Mouse (Mus musculus) heart, embryonic 10.5 days (tissue): ENCODE results near the gene Kcnk7. TPM values are rescaled to one million over a fixed set of nuclear protein-coding genes. Genes with fewer than 3 reads are reported as not detected.

ENCODE experiments used
- DNase-seq: peaks from one replicate; pipeline ENCODE4 v3.0.0-alpha.2; 2017; ENCODE audit warnings: low spot score
- H3K27ac ChIP-seq: fragments of 300-500 bp; sonication (generic); 2 replicates; pipeline ENCODE4 v1.5.1; 2016; ENCODE audit warnings: mild to moderate bottlenecking
- H3K27me3 ChIP-seq: fragments of 300-500 bp; sonication (generic); 2 replicates; pipeline ENCODE4 v1.6.1; 2016; ENCODE audit warnings: mild to moderate bottlenecking; ENCODE audit not compliant: poor library complexity, insufficient read depth, severe bottlenecking
- H3K36me3 ChIP-seq: fragments of 300-500 bp; sonication (generic); 2 replicates; pipeline ENCODE4 v1.6.1; 2016; ENCODE audit warnings: mild to moderate bottlenecking, moderate library complexity
- H3K4me1 ChIP-seq: fragments of 300-500 bp; sonication (generic); 2 replicates; pipeline ENCODE4 v1.6.1; 2016; ENCODE audit warnings: mild to moderate bottlenecking
- H3K4me3 ChIP-seq: fragments of 300-500 bp; sonication (generic); 2 replicates; pipeline ENCODE4 v1.5.1; 2016; ENCODE audit warnings: mild to moderate bottlenecking, moderate library complexity
- H3K9me3 ChIP-seq: fragments of 300-500 bp; sonication (generic); 2 replicates; pipeline ENCODE4 v1.6.1; 2016; ENCODE audit warnings: mild to moderate bottlenecking, moderate library complexity
- WGBS: fragments of 180-500 bp; shearing (Covaris S2); methylation state at CpG from one replicate; pipeline ENCODE4 v1.1.7; 2016; 5-methylcytosine and 5-hydroxymethylcytosine counted together
- polyA plus RNA-seq: library from polyadenylated mRNA; unstranded; fragments of >200 nt; fragmentation: Nextera tagmentation; extraction: Ambion mirVana; gene quantifications from 2 replicates; pipeline ENCODE4 v1.2.1, GENCODE M21; 2016

The Kcnk7 gene
- polyA plus RNA-seq = 0.15 TPM in 1 of 2 replicates, not detected in the other

DNA sequence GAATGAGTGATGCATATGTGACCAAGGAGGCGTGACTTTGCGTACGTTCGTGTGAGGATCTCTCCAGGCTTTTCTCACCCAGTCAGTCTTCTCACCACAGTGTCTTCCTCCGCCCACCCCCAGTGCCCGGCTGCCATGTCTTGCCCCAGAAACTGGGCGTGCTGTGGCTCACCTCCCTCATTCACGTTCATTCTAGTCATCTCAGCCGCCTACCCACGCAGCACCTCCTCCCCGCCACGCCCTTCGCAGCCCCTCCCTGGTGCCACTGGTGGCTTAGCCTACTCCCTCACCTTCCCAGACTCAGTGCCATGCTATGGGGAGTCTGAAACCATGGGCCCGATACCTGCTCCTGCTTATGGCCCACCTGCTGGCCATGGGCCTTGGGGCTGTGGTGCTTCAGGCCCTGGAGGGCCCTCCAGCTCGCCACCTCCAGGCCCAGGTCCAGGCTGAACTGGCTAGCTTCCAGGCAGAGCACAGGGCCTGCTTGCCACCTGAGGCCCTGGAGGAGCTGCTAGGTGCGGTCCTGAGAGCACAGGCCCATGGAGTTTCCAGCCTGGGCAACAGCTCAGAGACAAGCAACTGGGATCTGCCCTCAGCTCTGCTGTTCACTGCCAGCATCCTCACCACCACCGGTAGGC, at the start of gene Kcnk7:
Gene Kcnk7, plus strand, starts transcription at position 205 of the 638 bp plus-strand sequence.
- Histone ChIP-seq H3K27me3 (no peaks in the 10 kb centered on the region), H3K4me1 (peaks cover 20% of the 10 kb centered on the region), H3K9me3 (no peaks in the 10 kb centered on the region), H3K4me3 (no peak within 1 kb of the TSS), H3K36me3 (peaks cover 75% of the 10 kb centered on the region), H3K27ac (peak within 1 kb of the TSS; percentile 33; the same call in 1 of the 2 replicates)
- 70% methylated on average over 17 of the region's 17 CpGs for WGBS
- DNase-seq = no peak

DNA sequence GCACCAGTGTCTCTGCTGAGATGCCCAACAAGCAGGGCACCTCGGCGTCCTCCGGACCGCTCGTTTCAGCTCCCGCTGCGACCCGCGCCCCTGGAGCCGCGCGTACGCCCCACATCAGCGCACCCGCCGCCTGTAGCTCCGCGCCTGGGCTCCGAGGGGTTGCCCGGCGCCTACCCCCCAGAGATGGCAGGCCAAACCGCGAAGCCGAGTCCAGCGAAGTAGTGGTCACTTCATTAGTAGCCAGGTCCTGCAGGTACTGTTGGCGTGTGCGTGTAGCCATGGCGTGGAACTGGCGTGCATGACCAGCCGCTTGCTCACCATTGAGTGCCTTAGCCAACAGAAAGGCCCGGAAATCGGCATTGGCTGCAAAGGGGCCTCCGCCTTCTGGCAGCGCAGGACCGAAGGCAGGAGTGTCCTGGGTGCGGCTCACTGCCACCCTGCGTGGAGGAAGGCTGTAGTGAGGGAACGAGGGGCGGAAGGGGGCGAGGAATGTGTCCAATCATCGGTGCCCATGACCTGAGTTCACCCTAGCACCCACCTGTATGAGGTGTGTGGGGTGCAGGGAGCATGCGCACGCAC, 49.4 kb upstream of the Kcnk7 start:
- H3K36me3 ChIP-seq = peaks cover 86% of the 10 kb centered on the region
- 17% methylated on average over 43 of the region's 43 CpGs for WGBS
- peaks cover 22% of the 10 kb centered on the region for H3K4me1 ChIP-seq
- H3K27me3 ChIP-seq = peaks cover 49% of the 10 kb centered on the region
- DNase-seq = no peak
- peak overlapping the region; percentile 69 for H3K27ac ChIP-seq
- H3K4me3 ChIP-seq = peak overlapping the region; percentile 56
- H3K9me3 ChIP-seq = no peaks in the 10 kb centered on the region

GRCm38 (mm10) chr19:5660942-5661751, 43.0 kb upstream of the Kcnk7 start:
- Histone ChIP-seq H3K9me3 (no peaks in the 10 kb centered on the region), H3K27ac (peak overlapping the region; percentile 62), H3K27me3 (peaks cover 14% of the 10 kb centered on the region), H3K36me3 (peaks cover 60% of the 10 kb centered on the region), H3K4me1 (peaks cover 53% of the 10 kb centered on the region), H3K4me3 (peak overlapping the region; percentile 39)
- WGBS = 67% methylated on average over 16 of the region's 16 CpGs
- DNase-seq = no peak

- peaks cover 56% of the 10 kb centered on the region for H3K4me1 ChIP-seq
- no peaks in the 10 kb centered on the region for H3K9me3 ChIP-seq
- H3K4me3 ChIP-seq = peak overlapping the region; percentile 60
- DNase-seq = no peak
- 72% methylated on average over 8 of the region's 8 CpGs for WGBS
- H3K27ac ChIP-seq = peak overlapping the region; percentile 82
- peaks cover 5% of the 10 kb centered on the region for H3K27me3 ChIP-seq
- H3K36me3 ChIP-seq = peaks cover 62% of the 10 kb centered on the region
These were observed 41.9 kb upstream of the Kcnk7 start for GRCm38 (mm10) chr19:5662310-5662709.

GRCm38 (mm10) chr19:5662981-5663913, 40.9 kb upstream of the Kcnk7 start, which contains the start of gene Sipa1:
Sipa1 (minus strand) TSS chr19:5663707.
- WGBS = 2% methylated on average over 32 of the region's 32 CpGs
- peaks cover 63% of the 10 kb centered on the region for H3K36me3 ChIP-seq
- peaks cover 57% of the 10 kb centered on the region for H3K4me1 ChIP-seq
- H3K27me3 ChIP-seq = peaks cover 5% of the 10 kb centered on the region
- DNase-seq = peak; percentile 96
- peak within 1 kb of the TSS; percentile 60 for H3K4me3 ChIP-seq
- no peaks in the 10 kb centered on the region for H3K9me3 ChIP-seq
- H3K27ac ChIP-seq = peak within 1 kb of the TSS; percentile 82

DNA sequence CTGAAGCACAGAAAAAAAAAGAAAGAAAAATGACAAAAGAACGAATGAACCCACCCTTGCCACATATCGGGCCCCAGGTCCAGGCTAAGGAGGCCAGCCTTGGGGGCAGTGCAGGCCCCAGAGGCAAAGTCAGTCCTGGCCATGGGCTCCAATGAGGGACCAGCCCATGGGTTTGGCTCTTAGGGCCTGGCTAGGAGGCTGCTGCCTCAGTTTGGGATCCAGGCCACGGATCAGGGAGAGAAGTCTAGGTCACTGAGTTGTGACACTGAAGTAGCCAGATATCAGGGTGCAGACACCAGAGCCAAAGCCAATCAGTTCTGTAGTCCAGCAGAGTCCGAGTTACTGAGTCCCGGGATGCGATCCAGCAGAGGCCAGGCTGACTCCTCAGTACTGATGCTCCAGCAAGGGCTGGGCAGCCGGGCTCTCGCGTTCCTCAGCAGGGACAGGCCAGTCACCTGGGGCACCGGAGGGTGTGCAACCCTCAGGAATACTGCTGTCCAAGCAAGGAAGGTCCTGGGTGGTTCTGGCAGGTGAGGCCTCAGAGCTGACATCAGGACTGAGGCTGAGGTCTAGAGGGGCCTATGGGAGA, 39.4 kb upstream of the Kcnk7 start:
- no peak overlapping the region; the same call in 1 of the 2 replicates for H3K4me3 ChIP-seq

GRCm38 (mm10) chr19:5665465-5665864, 38.7 kb upstream of the Kcnk7 start:
- H3K9me3 ChIP-seq = no peaks in the 10 kb centered on the region
- H3K4me1 ChIP-seq = peaks cover 53% of the 10 kb centered on the region
- H3K27ac ChIP-seq = peak overlapping the region; percentile 48; the same call in 1 of the 2 replicates
- H3K27me3 ChIP-seq = peaks cover 4% of the 10 kb centered on the region; the same call in 1 of the 2 replicates
- H3K36me3 ChIP-seq = peaks cover 65% of the 10 kb centered on the region
- H3K4me3 ChIP-seq = peak overlapping the region; percentile 27
- DNase-seq = peak; percentile 89
- 63% methylated on average over 15 of the region's 15 CpGs for whole genome bisulfite sequencing

More for the DNA sequence above, 39.4 kb upstream of the Kcnk7 start:
- Histone ChIP-seq H3K9me3 (no peaks in the 10 kb centered on the region), H3K4me1 (peaks cover 55% of the 10 kb centered on the region), H3K27me3 (peaks cover 5% of the 10 kb centered on the region; the same call in 1 of the 2 replicates), H3K27ac (peak overlapping the region; percentile 32; the same call in 1 of the 2 replicates), H3K36me3 (peaks cover 65% of the 10 kb centered on the region)
- WGBS = 92% methylated on average over 10 of the region's 10 CpGs
- peak; percentile 76 for DNase-seq

DNA sequence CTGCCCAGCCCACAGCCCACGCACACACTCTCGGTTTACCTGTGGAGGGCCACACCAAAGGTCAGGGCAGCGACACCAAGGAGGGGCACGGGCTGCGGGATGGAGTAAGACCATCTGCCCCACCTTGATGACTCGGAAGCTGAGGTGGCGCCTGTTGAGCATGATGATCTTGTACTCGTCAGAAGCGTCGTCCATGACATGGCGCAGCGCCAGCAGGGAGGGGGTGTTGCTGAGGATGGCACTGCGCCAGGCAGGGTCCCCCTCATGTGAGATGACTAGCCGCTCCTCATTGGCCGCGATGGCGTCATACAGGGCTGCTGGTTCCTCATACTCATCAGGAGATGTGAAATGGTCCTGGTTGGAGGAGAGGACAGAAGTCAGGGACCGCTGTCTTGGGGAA, 37.8 kb upstream of the Kcnk7 start:
- H3K27me3 ChIP-seq = no peaks in the 10 kb centered on the region
- H3K4me3 ChIP-seq = no peak overlapping the region
- peaks cover 68% of the 10 kb centered on the region for H3K36me3 ChIP-seq
- H3K27ac ChIP-seq = no peak overlapping the region
- DNase-seq = no peak
- WGBS = 94% methylated on average over 18 of the region's 18 CpGs
- peaks cover 44% of the 10 kb centered on the region for H3K4me1 ChIP-seq
- no peaks in the 10 kb centered on the region for H3K9me3 ChIP-seq

DNA sequence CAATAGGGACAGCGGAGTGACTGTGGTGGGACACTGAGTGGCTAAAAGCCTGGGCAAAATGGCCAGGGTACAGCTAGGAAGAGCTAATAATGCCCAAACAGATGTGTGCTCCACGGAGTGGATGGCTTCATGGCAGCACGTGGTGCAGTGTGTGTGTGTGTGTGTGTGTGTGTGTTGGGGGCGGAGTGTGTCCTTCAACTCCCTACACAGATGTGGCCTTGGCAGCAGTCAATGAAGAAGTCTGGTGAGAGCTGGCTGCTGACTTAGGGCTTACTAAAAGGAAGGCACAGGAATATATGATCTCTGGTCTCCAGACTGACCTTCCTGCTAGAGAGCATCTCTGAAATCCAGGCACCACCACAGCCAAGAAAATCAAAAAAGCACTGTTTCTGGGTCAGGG, 35.8 kb upstream of the Kcnk7 start:
- no peak for DNase-seq
- Histone ChIP-seq H3K4me1 (peaks cover 28% of the 10 kb centered on the region), H3K36me3 (peaks cover 88% of the 10 kb centered on the region), H3K27me3 (no peaks in the 10 kb centered on the region), H3K9me3 (no peaks in the 10 kb centered on the region), H3K4me3 (no peak overlapping the region), H3K27ac (no peak overlapping the region)
- 89% methylated on average over 4 of the region's 4 CpGs for WGBS

GRCm38 (mm10) chr19:5680432-5680831, 23.7 kb upstream of the Kcnk7 start:
- WGBS = 83% methylated on average over 4 of the region's 4 CpGs
- no peaks in the 10 kb centered on the region for H3K4me1 ChIP-seq
- H3K4me3 ChIP-seq = no peak overlapping the region
- peaks cover 94% of the 10 kb centered on the region for H3K36me3 ChIP-seq
- H3K27ac ChIP-seq = no peak overlapping the region
- no peaks in the 10 kb centered on the region for H3K27me3 ChIP-seq
- DNase-seq = no peak
- no peaks in the 10 kb centered on the region for H3K9me3 ChIP-seq

DNA sequence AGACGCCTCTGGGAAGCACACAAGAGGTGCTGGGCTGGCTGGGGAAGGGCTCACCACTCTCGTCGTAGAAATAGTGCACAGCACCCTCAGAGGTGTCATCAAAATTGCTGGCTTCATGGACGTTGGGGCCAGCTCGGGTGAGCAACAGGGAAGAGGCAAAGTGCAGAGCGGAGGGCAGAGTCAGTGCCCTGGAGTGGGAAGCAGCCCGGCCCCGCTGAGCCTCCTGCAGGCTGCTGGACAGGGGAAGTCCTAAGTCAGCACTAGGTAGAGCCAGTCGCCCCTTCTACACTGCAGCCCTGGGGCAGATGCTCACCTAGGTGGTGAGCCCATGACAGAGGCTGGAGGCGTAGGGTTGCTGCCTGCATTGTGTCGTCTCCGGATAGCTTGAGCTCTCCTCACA, 19.9 kb upstream of the Kcnk7 start:
- Histone ChIP-seq H3K4me3 (no peak overlapping the region), H3K27me3 (no peaks in the 10 kb centered on the region), H3K4me1 (peaks cover 13% of the 10 kb centered on the region), H3K36me3 (peaks cover 80% of the 10 kb centered on the region), H3K27ac (no peak overlapping the region), H3K9me3 (no peaks in the 10 kb centered on the region)
- DNase-seq = no peak
- 90% methylated on average over 12 of the region's 12 CpGs for WGBS

- 95% methylated on average over 13 of the region's 13 CpGs for WGBS
- H3K36me3 ChIP-seq = peaks cover 72% of the 10 kb centered on the region
These were observed 19.2 kb upstream of the Kcnk7 start for GRCm38 (mm10) chr19:5684985-5685384.

More at GRCm38 (mm10) chr19:5684985-5685384, 19.2 kb upstream of the Kcnk7 start:
- Histone ChIP-seq H3K9me3 (no peaks in the 10 kb centered on the region), H3K4me3 (no peak overlapping the region), H3K27me3 (no peaks in the 10 kb centered on the region), H3K27ac (no peak overlapping the region), H3K4me1 (peaks cover 15% of the 10 kb centered on the region)
- DNase-seq = no peak
